Mouse (Mus musculus) myocyte (in vitro differentiated cells): ENCODE results near the gene C1qb.

Source experiments
- E2F4 ChIP-seq: IDR thresholded peaks from one replicate; pipeline ENCODE4 v1.6.1; 2011; ENCODE audit warnings: mild to moderate bottlenecking, control low read depth, moderate library complexity; ENCODE audit not compliant: insufficient read depth
- MAX ChIP-seq: IDR thresholded peaks from one replicate; pipeline ENCODE4 v1.6.1; 2011; ENCODE audit warnings: low read depth, mild to moderate bottlenecking, control low read depth
- MYOG ChIP-seq, 3 experiments: IDR thresholded peaks; one replicate each; pipeline ENCODE4 v1.6.1; 2011; ENCODE audit warnings: control low read depth in 2 of 3, low read depth in 2 of 3, mild to moderate bottlenecking in 2 of 3; ENCODE audit not compliant: insufficient read length in 2 of 3, control insufficient read depth in 1 of 3, insufficient read depth in 1 of 3
- POLR2A ChIP-seq: IDR thresholded peaks from one replicate; pipeline ENCODE4 v1.6.1; 2011; ENCODE audit warnings: low read depth, mild to moderate bottlenecking, control low read depth, moderate library complexity; ENCODE audit not compliant: insufficient read length
- POLR2AphosphoS2 ChIP-seq: IDR thresholded peaks from one replicate; pipeline ENCODE4 v1.6.1; 2011; ENCODE audit warnings: low read depth, control low read depth; ENCODE audit not compliant: insufficient read length
- SRF ChIP-seq: IDR thresholded peaks from one replicate; pipeline ENCODE4 v1.6.1; 2011; ENCODE audit warnings: low read depth; ENCODE audit not compliant: control insufficient read depth, insufficient read length
- TCF12 ChIP-seq: IDR thresholded peaks from one replicate; pipeline ENCODE4 v1.6.1; 2011; ENCODE audit warnings: mild to moderate bottlenecking, control low read depth; ENCODE audit not compliant: poor library complexity, insufficient read depth, severe bottlenecking

DNA sequence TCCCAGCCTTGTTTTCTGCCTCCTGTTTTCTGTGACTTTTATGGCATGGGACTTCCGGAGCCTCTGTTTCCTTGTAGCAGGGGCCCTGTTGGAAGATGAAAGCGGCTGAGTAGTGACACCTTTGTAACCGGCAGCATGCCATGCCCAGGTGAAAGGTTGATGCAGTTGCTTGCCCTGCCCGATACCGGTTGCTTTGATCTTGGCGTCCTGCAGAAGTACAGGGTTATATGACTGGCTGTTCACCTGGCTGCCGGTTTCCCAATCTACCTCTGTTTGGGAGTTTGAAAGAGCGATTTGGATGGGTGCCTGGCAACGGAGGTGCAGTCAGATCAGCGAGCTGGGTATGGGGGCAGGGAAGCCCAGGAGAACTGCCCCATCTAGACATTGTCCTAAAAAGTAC lies 43.2 kb downstream of the C1qb start:
- TF ChIP-seq POLR2A (no peak), E2F4 (no peak), SRF (no peak), POLR2AphosphoS2 (no peak), TCF12 (no peak), MAX (no peak), MYOG (IDR thresholded peaks at IDR 0.05; ENCODE audit: control insufficient read depth in 1 of 3, insufficient read depth in 1 of 3, insufficient read length in 2 of 3, low read depth in 2 of 3) (no peak)
